Mouse (Mus musculus) small intestine, adult 2 months (tissue): ENCODE measurements around the gene Slc47a1. TPM values are rescaled to one million over a fixed set of nuclear protein-coding genes. Genes with fewer than 3 reads are reported as not detected.
"Not testable (repeated sequence)": the region's sequence is repeated elsewhere in the genome, so short reads cannot be mapped to it uniquely, and the experiment has no call there.

Experiments used
- H3K27ac ChIP-seq: fragments of 200-500 bp; 2 replicates; pipeline ENCODE4 v1.5.1; 2012; ENCODE audit warnings: low read depth, low read length, control low read depth, inconsistent platforms; ENCODE audit not compliant: insufficient read depth
- H3K27me3 ChIP-seq: fragments of 200-500 bp; 2 replicates; pipeline ENCODE4 v1.6.1; 2012; ENCODE audit warnings: mild to moderate bottlenecking, moderate library complexity, low read length, inconsistent platforms; ENCODE audit not compliant: control insufficient read depth, insufficient read depth
- H3K36me3 ChIP-seq: fragments of 200-500 bp; 2 replicates; pipeline ENCODE4 v1.6.1; 2012; ENCODE audit warnings: mild to moderate bottlenecking, low read length, control low read depth, inconsistent platforms; ENCODE audit not compliant: control insufficient read depth, insufficient read depth
- H3K4me1 ChIP-seq: fragments of 200-500 bp; 2 replicates; pipeline ENCODE4 v1.6.1; 2012; ENCODE audit warnings: low read length, inconsistent platforms, mixed read lengths; ENCODE audit not compliant: control insufficient read depth, insufficient read depth, insufficient read length
- H3K4me3 ChIP-seq: fragments of 200-500 bp; 2 replicates; pipeline ENCODE4 v1.5.1; 2012; ENCODE audit warnings: low read depth, mild to moderate bottlenecking, control low read depth, inconsistent platforms, low read length, moderate library complexity
- CTCF ChIP-seq: fragments of 200-500 bp; IDR thresholded peaks from 2 replicates; pipeline ENCODE4 v1.5.1; 2012; ENCODE audit warnings: low read depth, mild to moderate bottlenecking, control low read depth, inconsistent platforms, low read length, moderate library complexity, mixed read lengths; ENCODE audit not compliant: insufficient replicate concordance, insufficient read length; ENCODE audit errors: extremely low read depth
- POLR2A ChIP-seq: fragments of 200-500 bp; IDR thresholded peaks from 2 replicates; pipeline ENCODE4 v1.6.1; 2012; ENCODE audit warnings: low read depth, mild to moderate bottlenecking, control low read depth, inconsistent platforms, low read length, moderate library complexity
- WGBS: fragments of 180-500 bp; shearing (Covaris S2); methylation state at CpG from one replicate; pipeline ENCODE4 v1.1.7; 2018; 5-methylcytosine and 5-hydroxymethylcytosine counted together
- polyA plus RNA-seq: library from polyadenylated mRNA; depleted of rRNA; stranded (reverse); fragments of >200 nt; gene quantifications from 2 replicates; pipeline ENCODE4 v1.2.3, GENCODE M21; 2012

The Slc47a1 gene
- polyA plus RNA-seq, 1 experiment: 25.8 TPM

- H3K36me3 ChIP-seq: no peaks in the 10 kb centered on the region
- H3K27ac ChIP-seq: peak overlapping the region; percentile 56
- TF ChIP-seq POLR2A (no peak), CTCF (no peak)
- H3K4me3 ChIP-seq: no peak overlapping the region
- 51% methylated on average over 3 of the region's 3 CpGs for WGBS
- H3K27me3 ChIP-seq: no peaks in the 10 kb centered on the region
- peaks cover 15% of the 10 kb centered on the region; the same call in 1 of the 2 replicates for H3K4me1 ChIP-seq
Measured at GRCm38 (mm10) chr11:61319923-61320567, 58.1 kb downstream of the Slc47a1 start.

GRCm38 (mm10) chr11:61319233-61319922 is 58.8 kb downstream of the Slc47a1 start:
- Histone ChIP-seq H3K27me3 (no peaks in the 10 kb centered on the region), H3K36me3 (no peaks in the 10 kb centered on the region), H3K4me3 (no peak overlapping the region), H3K4me1 (peaks cover 15% of the 10 kb centered on the region; the same call in 1 of the 2 replicates), H3K27ac (peak overlapping the region; percentile 56)
- WGBS: 23% methylated on average over 12 of the region's 12 CpGs
- TF ChIP-seq POLR2A (no peak), CTCF (no peak)

- Histone ChIP-seq H3K27me3 (no peaks in the 10 kb centered on the region), H3K36me3 (no peaks in the 10 kb centered on the region), H3K4me3 (no peak overlapping the region), H3K4me1 (peaks cover 15% of the 10 kb centered on the region; the same call in 1 of the 2 replicates), H3K27ac (no peak overlapping the region)
- TF ChIP-seq CTCF (no peak), POLR2A (no peak)
- WGBS: 22% methylated on average over 2 of the region's 2 CpGs
Measured at GRCm38 (mm10) chr11:61316864-61317263, 61.3 kb downstream of the Slc47a1 start.

GRCm38 (mm10) chr11:61310321-61310720 is 67.8 kb downstream of the Slc47a1 start:
- H3K4me3 ChIP-seq: no peak overlapping the region
- no peaks in the 10 kb centered on the region for H3K36me3 ChIP-seq
- H3K4me1 ChIP-seq: no peaks in the 10 kb centered on the region
- H3K27me3 ChIP-seq: no peaks in the 10 kb centered on the region
- WGBS: 38% methylated on average over 7 of the region's 7 CpGs
- no peak for TF ChIP-seq CTCF
- H3K27ac ChIP-seq: no peak overlapping the region

- no peaks in the 10 kb centered on the region for H3K27me3 ChIP-seq
- WGBS: 65% methylated on average over 12 of the region's 12 CpGs
- TF ChIP-seq POLR2A: no peak
- no peak for TF ChIP-seq CTCF
- no peak overlapping the region for H3K27ac ChIP-seq
- no peaks in the 10 kb centered on the region for H3K4me1 ChIP-seq
- no peak overlapping the region for H3K4me3 ChIP-seq
- H3K36me3 ChIP-seq: no peaks in the 10 kb centered on the region
Measured at GRCm38 (mm10) chr11:61309831-61310230, 68.3 kb downstream of the Slc47a1 start.

GRCm38 (mm10) chr11:61307795-61308194 is 70.3 kb downstream of the Slc47a1 start:
- TF ChIP-seq POLR2A: no peak
- TF ChIP-seq CTCF: no peak
- no peak overlapping the region for H3K27ac ChIP-seq
- 36% methylated on average over 7 of the region's 7 CpGs for WGBS
- H3K27me3 ChIP-seq: no peaks in the 10 kb centered on the region
- H3K4me3 ChIP-seq: no peak overlapping the region
- H3K36me3 ChIP-seq: no peaks in the 10 kb centered on the region
- no peaks in the 10 kb centered on the region for H3K4me1 ChIP-seq

GRCm38 (mm10) chr11:61305377-61305776 is 72.8 kb downstream of the Slc47a1 start:
- TF ChIP-seq CTCF (peak; percentile 27; the same call in 1 of the 2 replicates), POLR2A (no peak)
- H3K4me3 ChIP-seq: no peak overlapping the region
- WGBS: 75% methylated on average over 4 of the region's 4 CpGs

GRCm38 (mm10) chr11:61304535-61304934 is 73.6 kb downstream of the Slc47a1 start:
- not testable (repeated sequence) for H3K27me3 ChIP-seq, H3K36me3 ChIP-seq, H3K4me3 ChIP-seq, H3K4me1 ChIP-seq, H3K27ac ChIP-seq
- WGBS: 88% methylated on average over 6 of the region's 10 CpGs

More at GRCm38 (mm10) chr11:61305377-61305776, 72.8 kb downstream of the Slc47a1 start:
- Histone ChIP-seq H3K4me1 (peaks cover 5% of the 10 kb centered on the region; the same call in 1 of the 2 replicates), H3K36me3 (no peaks in the 10 kb centered on the region), H3K27ac (no peak overlapping the region), H3K27me3 (no peaks in the 10 kb centered on the region)
